Comparison of ENCODE assay signal across 14 mouse cellular contexts in genomic region chr3:27561921-27562320, GRCm38 (mm10).
DNase-seq lines count a peak whose midpoint lies in the region; TF ChIP-seq lines count a peak whose summit lies in the region.
"Had no signal": no experiment of that assay in that cellular context is flagged by ENCODE, and none has a peak within 500 bp of the region (broad histone marks: within the 10 kb centered on the region; RNA-seq: fewer than 3 reads in every experiment).

No protein-coding gene starts in this region.

- no peak overlapping the region for H3K4me3 ChIP-seq in CH12.LX (replicated peaks in 1 of 3; ENCODE audit: low read depth in 2 of 3, low read length in 2 of 3, poor library complexity in 1 of 3)
- H3K4me3 ChIP-seq: embryonic facial prominence, embryonic 13.5 days; hindbrain, embryonic 15.5 days; midbrain, embryonic 13.5 days had no signal

- in situ Hi-C loops in CH12.LX (cut with MboI; ENCODE audit: low pct_ligation_motif_present, low pct_unique_long_range_greater_than_20kb, low sequenced_read_pairs): no loop called here

- TF ChIP-seq CTCF in CH12.LX (conservative IDR thresholded peaks at IDR 0.05 in 1 of 2, IDR thresholded peaks at IDR 0.05 in 1 of 2; ENCODE audit: low read depth in 2 of 2, low read length in 2 of 2): no peak

- no peak overlapping the region for H3K4me2 ChIP-seq in CH12.LX (ENCODE audit: insufficient read depth, low read depth, poor library complexity, severe bottlenecking)
- H3K4me2 ChIP-seq: embryonic facial prominence, embryonic 13.5 days; hindbrain, embryonic 15.5 days; lung, embryonic 14.5 days; midbrain, embryonic 13.5 days had no signal

- no peak for TF ChIP-seq POLR2A in CH12.LX (IDR thresholded peaks at IDR 0.05; ENCODE audit: low read depth, low read length)

- H3K27ac ChIP-seq in CH12.LX (ENCODE audit: insufficient read depth, low read depth): no peak overlapping the region
- H3K27ac ChIP-seq: embryonic facial prominence, embryonic 13.5 days; hindbrain, embryonic 15.5 days; midbrain, embryonic 13.5 days had no signal

- TF ChIP-seq EP300 in CH12.LX (IDR thresholded peaks at IDR 0.05; ENCODE audit: low read length): no peak

- intact Hi-C loops in heart, postnatal 25 days (cut with DNase I): no loop called here

- peak; percentile 27 for DNase-seq in cerebellum, adult 11-12 months
- DNase-seq in cerebellum, adult 11 months: no peak
- peak; percentile 27 for DNase-seq in kidney, adult 18-20 months
- DNase-seq in kidney, adult 11 months: no peak
- DNase-seq in CH12.LX (ENCODE audit: extremely low read depth): no peak
- peak; percentile 72 to 74 for DNase-seq in cerebellum, postnatal 14 days
- DNase-seq in heart, postnatal 25 days (ENCODE audit: low spot score): no peak
- DNase-seq: B cell, adult 2 months; liver; lung, embryonic 14.5 days; thymus, postnatal 36 days had no signal

- H3K9ac ChIP-seq in CH12.LX (ENCODE audit: insufficient read depth, low read depth): no peak overlapping the region
- H3K9ac ChIP-seq: embryonic facial prominence, embryonic 13.5 days; hindbrain, embryonic 15.5 days; lung, embryonic 14.5 days; midbrain, embryonic 13.5 days had no signal

- H3K36me3 ChIP-seq in CH12.LX (replicated peaks in 1 of 2; ENCODE audit: control insufficient read depth in 1 of 2, insufficient read depth in 1 of 2, low read length in 1 of 2): no peaks in the 10 kb centered on the region
- H3K36me3 ChIP-seq: embryonic facial prominence, embryonic 13.5 days; hindbrain, embryonic 15.5 days; midbrain, embryonic 13.5 days had no signal

- H3K79me2 ChIP-seq in CH12.LX (replicated peaks; ENCODE audit: control insufficient read depth, extremely low read depth, insufficient read depth, poor library complexity, severe bottlenecking): no peaks in the 10 kb centered on the region

- no peaks in the 10 kb centered on the region for H3K27me3 ChIP-seq in CH12.LX (replicated peaks)
- H3K27me3 ChIP-seq: embryonic facial prominence, embryonic 13.5 days; hindbrain, embryonic 15.5 days; midbrain, embryonic 13.5 days had no signal

- H3K9me3 ChIP-seq in CH12.LX (replicated peaks; ENCODE audit: low read length): no peaks in the 10 kb centered on the region
- H3K9me3 ChIP-seq: embryonic facial prominence, embryonic 13.5 days; hindbrain, embryonic 15.5 days; midbrain, embryonic 13.5 days had no signal

- no peak for TF ChIP-seq RAD21 in CH12.LX (IDR thresholded peaks at IDR 0.05; ENCODE audit: low read depth, low read length)

- dilution Hi-C loops in CH12.LX (cut with MboI; ENCODE audit: extremely low pct_ligation_motif_present, extremely low pct_unique_long_range_greater_than_20kb, low sequenced_read_pairs): no loop called here

- H3K4me1 ChIP-seq in CH12.LX (ENCODE audit: control insufficient read depth in 1 of 2, insufficient read depth in 2 of 2): no peaks in the 10 kb centered on the region
- H3K4me1 ChIP-seq: hindbrain, embryonic 15.5 days; midbrain, embryonic 13.5 days had no signal

TF ChIP-seq in CH12.LX, 34 proteins besides CTCF, POLR2A, EP300 and RAD21:
- TF ChIP-seq ZC3H11A (IDR thresholded peaks at IDR 0.05; ENCODE audit: low read depth, low read length) (no peak), MAFK (IDR thresholded peaks at IDR 0.05; ENCODE audit: insufficient replicate concordance, low read length) (peak; percentile 59; the same call in 1 of the 2 replicates)

Comparison
In these comparisons a context has a peak if more than half of its experiments do, and no peak if none do; other contexts are left out.
1. DNase-seq: peak in cerebellum, adult 11-12 months (single experiment), kidney, adult 18-20 months (single experiment) and cerebellum, postnatal 14 days (2 of 2); none in cerebellum, adult 11 months (single experiment), kidney, adult 11 months (single experiment), CH12.LX (single experiment) and heart, postnatal 25 days (single experiment).